Mouse (Mus musculus): Measurements from ENCODE around the gene Mettl26.

DNA sequence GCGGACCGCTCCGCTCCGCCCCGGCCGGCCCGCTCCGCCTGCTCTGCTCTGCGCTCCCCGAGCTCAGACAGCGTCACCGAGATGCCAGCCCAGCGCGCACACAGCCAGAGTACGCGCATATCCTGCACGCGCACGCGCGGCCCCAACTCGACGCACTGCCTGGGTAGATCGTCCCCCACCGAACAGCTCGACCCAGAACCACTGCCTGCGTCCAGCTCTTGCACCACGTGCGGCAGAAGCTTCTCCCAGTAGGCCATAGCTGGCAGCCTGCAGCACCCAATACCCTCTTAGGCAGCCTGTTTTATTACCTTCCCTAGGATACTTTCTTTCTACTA is 37.8 kb upstream of the Mettl26 start, which contains the start of gene Rhbdl1:
- TF ChIP-seq CTCF (IDR thresholded peaks at IDR 0.05; ENCODE audit: low read depth) (no peak), EP300 (IDR thresholded peaks at IDR 0.05; ENCODE audit: low read depth) (no peak)

All from liver, embryonic 14.5 days (tissue).